Mouse (Mus musculus): ENCODE measurements at regions not wholly inside any gene's neighbourhood (a gene's known extent, or its start where the extent isn't known, plus 50 kb on each side); places are given as distances from the start of the nearest gene placed in this dataset.
A peak's percentile ranks its signal among the peaks of the same experiment; 100 is the strongest.

GRCm38 (mm10) chr10:43722711-43723614 is 144.9 kb downstream of the Cd24a start:
- no peaks in the 10 kb centered on the region for H3K27me3 ChIP-seq (replicated peaks; ENCODE audit: control insufficient read depth, insufficient read depth, low read length)
- no peaks in the 10 kb centered on the region for H3K9me3 ChIP-seq (ENCODE audit: control insufficient read depth, low read length)
- no peaks in the 10 kb centered on the region for H3K36me3 ChIP-seq (ENCODE audit: control insufficient read depth, insufficient read depth)
- 2% methylated on average over 23 of the region's 23 CpGs for WGBS
- H3K4me1 ChIP-seq (replicated peaks; ENCODE audit: control insufficient read depth, insufficient read depth, low read length), result peaks cover 18% of the 10 kb centered on the region
- ATAC-seq, result peak; percentile 70
- H3K9ac ChIP-seq (replicated peaks; ENCODE audit: low read depth, low read length), result peak overlapping the region; percentile 40
- H3K4me3 ChIP-seq (replicated peaks; ENCODE audit: low read length), result peak overlapping the region; percentile 33
- H3K27ac ChIP-seq (ENCODE audit: low read length), result no peak overlapping the region
- H3K4me2 ChIP-seq (ENCODE audit: low read length), result peak overlapping the region; percentile 69

GRCm38 (mm10) chr10:43723615-43723937 is 145.5 kb downstream of the Cd24a start:
- Histone ChIP-seq H3K27me3 (replicated peaks; ENCODE audit: control insufficient read depth, insufficient read depth, low read length) (no peaks in the 10 kb centered on the region), H3K36me3 (ENCODE audit: control insufficient read depth, insufficient read depth) (no peaks in the 10 kb centered on the region), H3K9me3 (ENCODE audit: control insufficient read depth, low read length) (no peaks in the 10 kb centered on the region), H3K9ac (replicated peaks; ENCODE audit: low read depth, low read length) (peak overlapping the region; percentile 40), H3K4me1 (replicated peaks; ENCODE audit: control insufficient read depth, insufficient read depth, low read length) (peaks cover 18% of the 10 kb centered on the region), H3K27ac (ENCODE audit: low read length) (no peak overlapping the region), H3K4me2 (ENCODE audit: low read length) (peak overlapping the region; percentile 69), H3K4me3 (replicated peaks; ENCODE audit: low read length) (peak overlapping the region; percentile 33)
- 2% methylated on average over 12 of the region's 12 CpGs for WGBS
- ATAC-seq, result no peak

GRCm38 (mm10) chr10:43727746-43728145 is 149.7 kb downstream of the Cd24a start:
- Histone ChIP-seq H3K4me3 (replicated peaks; ENCODE audit: low read length) (no peak overlapping the region), H3K9ac (replicated peaks; ENCODE audit: low read depth, low read length) (no peak overlapping the region), H3K27ac (ENCODE audit: low read length) (no peak overlapping the region), H3K4me1 (replicated peaks; ENCODE audit: control insufficient read depth, insufficient read depth, low read length) (peaks cover 12% of the 10 kb centered on the region), H3K9me3 (ENCODE audit: control insufficient read depth, low read length) (no peaks in the 10 kb centered on the region), H3K36me3 (ENCODE audit: control insufficient read depth, insufficient read depth) (no peaks in the 10 kb centered on the region), H3K27me3 (replicated peaks; ENCODE audit: control insufficient read depth, insufficient read depth, low read length) (no peaks in the 10 kb centered on the region), H3K4me2 (ENCODE audit: low read length) (no peak overlapping the region)
- no peak for ATAC-seq
- WGBS, result 85% methylated on average over 6 of the region's 6 CpGs

- Histone ChIP-seq H3K4me3 (replicated peaks; ENCODE audit: low read length) (no peak overlapping the region), H3K27ac (ENCODE audit: low read length) (no peak overlapping the region), H3K4me1 (replicated peaks; ENCODE audit: control insufficient read depth, insufficient read depth, low read length) (0 out of 2 replicates have a peak, but pooled peaks cover 2% of the 10 kb centered on the region), H3K9me3 (ENCODE audit: control insufficient read depth, low read length) (no peaks in the 10 kb centered on the region), H3K4me2 (ENCODE audit: low read length) (no peak overlapping the region), H3K27me3 (replicated peaks; ENCODE audit: control insufficient read depth, insufficient read depth, low read length) (no peaks in the 10 kb centered on the region), H3K36me3 (ENCODE audit: control insufficient read depth, insufficient read depth) (no peaks in the 10 kb centered on the region), H3K9ac (replicated peaks; ENCODE audit: low read depth, low read length) (no peak overlapping the region)
- no peak for ATAC-seq
- WGBS, result 45% methylated on average over 3 of the region's 3 CpGs
Observed at GRCm38 (mm10) chr10:43729184-43729583, 151.1 kb downstream of the Cd24a start.

GRCm38 (mm10) chr10:43733618-43734415 is 155.7 kb downstream of the Cd24a start:
- Histone ChIP-seq H3K4me3 (replicated peaks; ENCODE audit: low read length) (no peak overlapping the region), H3K27ac (ENCODE audit: low read length) (no peak overlapping the region), H3K4me1 (replicated peaks; ENCODE audit: control insufficient read depth, insufficient read depth, low read length) (0 out of 2 replicates have a peak, but pooled peaks cover 2% of the 10 kb centered on the region), H3K4me2 (ENCODE audit: low read length) (no peak overlapping the region), H3K27me3 (replicated peaks; ENCODE audit: control insufficient read depth, insufficient read depth, low read length) (no peaks in the 10 kb centered on the region), H3K36me3 (ENCODE audit: control insufficient read depth, insufficient read depth) (no peaks in the 10 kb centered on the region), H3K9ac (replicated peaks; ENCODE audit: low read depth, low read length) (no peak overlapping the region), H3K9me3 (ENCODE audit: control insufficient read depth, low read length) (no peaks in the 10 kb centered on the region)
- 66% methylated on average over 13 of the region's 13 CpGs for WGBS
- peak; percentile 74 for ATAC-seq

GRCm38 (mm10) chr10:43739181-43739580 is 161.1 kb downstream of the Cd24a start:
- Histone ChIP-seq H3K36me3 (ENCODE audit: control insufficient read depth, insufficient read depth) (no peaks in the 10 kb centered on the region), H3K27me3 (replicated peaks; ENCODE audit: control insufficient read depth, insufficient read depth, low read length) (no peaks in the 10 kb centered on the region), H3K27ac (ENCODE audit: low read length) (no peak overlapping the region), H3K4me1 (replicated peaks; ENCODE audit: control insufficient read depth, insufficient read depth, low read length) (peaks cover 24% of the 10 kb centered on the region), H3K4me2 (ENCODE audit: low read length) (no peak overlapping the region), H3K4me3 (replicated peaks; ENCODE audit: low read length) (no peak overlapping the region), H3K9me3 (ENCODE audit: control insufficient read depth, low read length) (no peaks in the 10 kb centered on the region), H3K9ac (replicated peaks; ENCODE audit: low read depth, low read length) (no peak overlapping the region)
- WGBS, result 95% methylated on average over 2 of the region's 2 CpGs
- no peak for ATAC-seq

GRCm38 (mm10) chr10:43739718-43740117 is 161.6 kb downstream of the Cd24a start:
- Histone ChIP-seq H3K9me3 (ENCODE audit: control insufficient read depth, low read length) (no peaks in the 10 kb centered on the region), H3K4me3 (replicated peaks; ENCODE audit: low read length) (no peak overlapping the region), H3K27me3 (replicated peaks; ENCODE audit: control insufficient read depth, insufficient read depth, low read length) (no peaks in the 10 kb centered on the region), H3K27ac (ENCODE audit: low read length) (peak overlapping the region; percentile 52), H3K9ac (replicated peaks; ENCODE audit: low read depth, low read length) (no peak overlapping the region), H3K4me1 (replicated peaks; ENCODE audit: control insufficient read depth, insufficient read depth, low read length) (peaks cover 24% of the 10 kb centered on the region), H3K4me2 (ENCODE audit: low read length) (0 out of 2 replicates have a peak overlapping the region, but pooled peaks have one; percentile 12), H3K36me3 (ENCODE audit: control insufficient read depth, insufficient read depth) (no peaks in the 10 kb centered on the region)
- peak; percentile 44 for ATAC-seq
- 47% methylated on average over 8 of the region's 8 CpGs for WGBS

GRCm38 (mm10) chr10:43740204-43740865 is 161.2 kb downstream of the Qrsl1 start:
- H3K36me3 ChIP-seq (ENCODE audit: control insufficient read depth, insufficient read depth), result no peaks in the 10 kb centered on the region
- H3K4me1 ChIP-seq (replicated peaks; ENCODE audit: control insufficient read depth, insufficient read depth, low read length), result peaks cover 24% of the 10 kb centered on the region
- H3K9ac ChIP-seq (replicated peaks; ENCODE audit: low read depth, low read length), result 0 out of 2 replicates have a peak overlapping the region, but pooled peaks have one; percentile 38
- no peaks in the 10 kb centered on the region for H3K27me3 ChIP-seq (replicated peaks; ENCODE audit: control insufficient read depth, insufficient read depth, low read length)
- peak overlapping the region; percentile 16; the same call in 1 of the 2 replicates for H3K4me3 ChIP-seq (replicated peaks; ENCODE audit: low read length)
- H3K9me3 ChIP-seq (ENCODE audit: control insufficient read depth, low read length), result no peaks in the 10 kb centered on the region
- H3K4me2 ChIP-seq (ENCODE audit: low read length), result peak overlapping the region; percentile 21
- ATAC-seq, result peak; percentile 83
- whole genome bisulfite sequencing, result 17% methylated on average over 13 of the region's 13 CpGs
- peak overlapping the region; percentile 76 for H3K27ac ChIP-seq (ENCODE audit: low read length)
